Mouse (Mus musculus) heart, postnatal 25 days (tissue): ENCODE measurements around the gene Igdcc4. TPM values are rescaled to one million over a fixed set of nuclear protein-coding genes. Genes with fewer than 3 reads are reported as not detected.

Experiments
- total RNA-seq, 2 experiments: library from RNA; stranded (reverse); gene quantifications; 2 replicates each; pipeline ENCODE4 v1.2.3; 2021

Igdcc4 gene
- total RNA-seq, 2 experiments from 2014 or later: 8.9 to 10.3 TPM

Other genes starting within 250 kb of the Igdcc4 start
- under 1 TPM; 0.08 to 0.10 TPM for gene Slc24a1, start 149.9 kb upstream of the Igdcc4 start, total RNA-seq
- 10 to 100 TPM; 16.1 to 16.4 TPM for gene Ints14, start 140.6 kb upstream of the Igdcc4 start, total RNA-seq
- 10 to 100 TPM; 17.3 to 18.5 TPM for gene Hacd3, start 79.8 kb upstream of the Igdcc4 start, total RNA-seq
- 10 to 100 TPM; 57.4 to 68.0 TPM for gene Dpp8, start 69.1 kb upstream of the Igdcc4 start, total RNA-seq
- under 1 TPM in 1 of 2 experiments, not detected in 1; 0.08 TPM for gene Igdcc3, start 39.7 kb downstream of the Igdcc4 start, total RNA-seq
- 1 to 10 TPM; 4.2 TPM for gene Parp16, start 93.9 kb downstream of the Igdcc4 start, total RNA-seq
- 1 to 10 TPM; 4.8 to 6.6 TPM for gene Cilp, start 163.7 kb downstream of the Igdcc4 start, total RNA-seq
- gene Clpx, start 192.8 kb downstream of the Igdcc4 start, total RNA-seq: 100 to 1,000 TPM; 101 to 106 TPM
- 10 to 100 TPM; 11.5 to 12.6 TPM for gene Pdcd7, start 244.6 kb downstream of the Igdcc4 start, total RNA-seq